Mouse (Mus musculus) CH12.LX (cell line): ENCODE results near the gene Cox18. TPM values are rescaled to one million over a fixed set of nuclear protein-coding genes. Genes with fewer than 3 reads are reported as not detected.

Experiments
- DNase-seq: peaks from one replicate; pipeline ENCODE4 v3.0.0-alpha.2; 2013; ENCODE audit errors: extremely low read depth
- H3K27ac ChIP-seq: 2 replicates; pipeline ENCODE4 v1.5.1; 2012; ENCODE audit warnings: low read depth, mild to moderate bottlenecking, control low read depth, moderate library complexity; ENCODE audit not compliant: insufficient read depth
- H3K27me3 ChIP-seq: replicated peaks from 2 replicates; pipeline ENCODE3; 2012; ENCODE audit warnings: inconsistent platforms
- H3K36me3 ChIP-seq, 2 experiments: replicated peaks in 1 of 2; 2 replicates each; pipeline versions ENCODE3 to v1.6.1; 2012; ENCODE audit warnings: inconsistent platforms in 1 of 2, low read length in 1 of 2, mild to moderate bottlenecking in 1 of 2, mixed read lengths in 1 of 2, moderate library complexity in 1 of 2; ENCODE audit not compliant: control insufficient read depth in 1 of 2, insufficient read depth in 1 of 2
- H3K4me1 ChIP-seq, 2 experiments: 2 replicates each; pipeline ENCODE4 v1.6.1; 2012; ENCODE audit warnings: inconsistent platforms in 1 of 2, moderate library complexity in 1 of 2; ENCODE audit not compliant: insufficient read depth in 2 of 2, control insufficient read depth in 1 of 2
- H3K4me2 ChIP-seq: 2 replicates; pipeline ENCODE4 v1.6.1; 2012; ENCODE audit warnings: low read depth, mild to moderate bottlenecking, control low read depth; ENCODE audit not compliant: poor library complexity, insufficient read depth, severe bottlenecking
- H3K4me3 ChIP-seq, 3 experiments: fragments of 150-350 bp in 1 of 3; sonication (generic) in 1 of 3; replicated peaks in 1 of 3; 2 replicates each; pipeline versions ENCODE3 to v1.5.1; 2011 to 2012; ENCODE audit warnings: low read depth in 2 of 3, low read length in 2 of 3, mild to moderate bottlenecking in 2 of 3, moderate library complexity in 2 of 3, control low read depth in 1 of 3, improper control_type of control experiment in 1 of 3, inconsistent platforms in 1 of 3, mixed read lengths in 1 of 3; ENCODE audit not compliant: poor library complexity in 1 of 3
- H3K79me2 ChIP-seq: replicated peaks from 2 replicates; pipeline ENCODE4 v1.6.1; 2012; ENCODE audit warnings: mild to moderate bottlenecking, moderate library complexity; ENCODE audit not compliant: control insufficient read depth, poor library complexity, insufficient read depth, severe bottlenecking; ENCODE audit errors: extremely low read depth
- H3K9ac ChIP-seq: 2 replicates; pipeline ENCODE4 v1.6.1; 2012; ENCODE audit warnings: low read depth, mild to moderate bottlenecking, control low read depth, moderate library complexity; ENCODE audit not compliant: insufficient read depth
- H3K9me3 ChIP-seq: replicated peaks from 2 replicates; pipeline ENCODE3; 2012; ENCODE audit warnings: low read length, inconsistent platforms, mixed read lengths
- BHLHE40 ChIP-seq: IDR thresholded peaks from 2 replicates; pipeline ENCODE4 v1.6.1; 2011; ENCODE audit warnings: mild to moderate bottlenecking, low read depth, low read length, improper control_type of control experiment
- CHD2 ChIP-seq: IDR thresholded peaks from 2 replicates; pipeline ENCODE4 v1.6.1; 2011; ENCODE audit warnings: low read length, improper control_type of control experiment
- E2F4 ChIP-seq: IDR thresholded peaks from 2 replicates; pipeline ENCODE4 v1.6.1; 2011; ENCODE audit warnings: low read depth, low read length, improper control_type of control experiment; ENCODE audit not compliant: insufficient replicate concordance
- ELF1 ChIP-seq: IDR thresholded peaks from 2 replicates; pipeline ENCODE4 v1.6.1; 2014; ENCODE audit warnings: low read depth, mild to moderate bottlenecking, inconsistent platforms, low read length, improper control_type of control experiment
- ETS1 ChIP-seq: conservative IDR thresholded peaks from 2 replicates; pipeline ENCODE4 v1.6.1; 2012; ENCODE audit warnings: low read depth, mild to moderate bottlenecking, inconsistent platforms, low read length, improper control_type of control experiment, moderate library complexity
- GABPA ChIP-seq: IDR thresholded peaks from 2 replicates; pipeline ENCODE4 v1.6.1; 2012; ENCODE audit warnings: low read depth, low read length, improper control_type of control experiment, inconsistent platforms; ENCODE audit not compliant: insufficient replicate concordance
- JUND ChIP-seq: conservative IDR thresholded peaks from 2 replicates; pipeline ENCODE4 v1.6.1; 2011; ENCODE audit warnings: low read depth, low read length, improper control_type of control experiment
- KAT2A ChIP-seq: IDR thresholded peaks from 2 replicates; pipeline ENCODE4 v1.6.1; 2012; ENCODE audit warnings: low read length, improper control_type of control experiment, inconsistent platforms; ENCODE audit not compliant: insufficient replicate concordance
- MAFK ChIP-seq: IDR thresholded peaks from 2 replicates; pipeline ENCODE4 v1.6.1; 2011; ENCODE audit warnings: low read length, improper control_type of control experiment; ENCODE audit not compliant: insufficient replicate concordance
- MAZ ChIP-seq: IDR thresholded peaks from 2 replicates; pipeline ENCODE4 v1.6.1; 2012; ENCODE audit warnings: low read depth, mild to moderate bottlenecking, inconsistent platforms, low read length, improper control_type of control experiment, moderate library complexity
- MEF2A ChIP-seq: IDR thresholded peaks from 2 replicates; pipeline ENCODE4 v1.6.1; 2014; ENCODE audit warnings: low read depth, mild to moderate bottlenecking, inconsistent platforms, low read length, improper control_type of control experiment, borderline replicate concordance
- MXI1 ChIP-seq: IDR thresholded peaks from 2 replicates; pipeline ENCODE4 v1.6.1; 2011; ENCODE audit warnings: mild to moderate bottlenecking, low read depth, low read length, improper control_type of control experiment
- MYC ChIP-seq: IDR thresholded peaks from 2 replicates; pipeline ENCODE4 v1.6.1; 2011; ENCODE audit warnings: low read depth, mild to moderate bottlenecking, improper control_type of control experiment, low read length
- POLR2AphosphoS2 ChIP-seq: IDR thresholded peaks from 2 replicates; pipeline ENCODE4 v1.6.1; 2011; ENCODE audit warnings: low read depth, low read length, improper control_type of control experiment
- RCOR1 ChIP-seq: conservative IDR thresholded peaks from 2 replicates; pipeline ENCODE4 v1.6.1; 2012; ENCODE audit warnings: low read depth, mild to moderate bottlenecking, inconsistent platforms, low read length, improper control_type of control experiment
- SIN3A ChIP-seq: IDR thresholded peaks from 2 replicates; pipeline ENCODE4 v1.6.1; 2012; ENCODE audit warnings: low read length, improper control_type of control experiment, inconsistent platforms
- SMC3 ChIP-seq: IDR thresholded peaks from 2 replicates; pipeline ENCODE4 v1.6.1; 2011; ENCODE audit warnings: low read depth, low read length, improper control_type of control experiment
- USF1 ChIP-seq: IDR thresholded peaks from 2 replicates; pipeline ENCODE4 v1.6.1; 2014; ENCODE audit warnings: low read depth, mild to moderate bottlenecking, inconsistent platforms, low read length, improper control_type of control experiment
- USF2 ChIP-seq: conservative IDR thresholded peaks from 2 replicates; pipeline ENCODE4 v1.6.1; 2011; ENCODE audit warnings: low read depth, low read length, improper control_type of control experiment
- ZMIZ1 ChIP-seq: IDR thresholded peaks from 2 replicates; pipeline ENCODE4 v1.6.1; 2012; ENCODE audit warnings: low read depth, mild to moderate bottlenecking, inconsistent platforms, low read length, improper control_type of control experiment
- ZNF384 ChIP-seq: IDR thresholded peaks from 2 replicates; pipeline ENCODE4 v1.6.1; 2012; ENCODE audit warnings: low read depth, low read length, improper control_type of control experiment, inconsistent platforms
- dilution Hi-C: fragments of 300-500 bp; cut with MboI; formaldehyde crosslinking; loops from 2 replicates; pipeline ENCODE4 v1.14.3; 2020; ENCODE audit warnings: low sequenced_read_pairs; ENCODE audit not compliant: extremely low pct_unique_long_range_greater_than_20kb, extremely low pct_ligation_motif_present
- in situ Hi-C: fragments of 300-500 bp; cut with MboI; formaldehyde crosslinking; loops from 3 replicates; pipeline ENCODE4 v1.14.3; 2019; ENCODE audit warnings: low sequenced_read_pairs, low pct_ligation_motif_present, low pct_unique_long_range_greater_than_20kb, mixed read lengths
- polyA plus RNA-seq: library from polyadenylated mRNA; unstranded; fragments of >175 nt; gene quantifications from 2 replicates; pipeline ENCODE4 v1.2.1, GENCODE M21; 2012; ENCODE audit warnings: low read depth; ENCODE audit not compliant: insufficient read length
- total RNA-seq, 2 experiments: library from RNA; depleted of rRNA; stranded (reverse); fragments of 300-350 nt in 1 of 2; fragments of >200 nt in 1 of 2; gene quantifications; 2 replicates each; pipeline ENCODE4 v1.2.3; 2012 to 2014

Cox18 gene
- total and polyA plus RNA-seq, 3 experiments: 23.7 to 42.0 (median 40.8) TPM

DNA sequence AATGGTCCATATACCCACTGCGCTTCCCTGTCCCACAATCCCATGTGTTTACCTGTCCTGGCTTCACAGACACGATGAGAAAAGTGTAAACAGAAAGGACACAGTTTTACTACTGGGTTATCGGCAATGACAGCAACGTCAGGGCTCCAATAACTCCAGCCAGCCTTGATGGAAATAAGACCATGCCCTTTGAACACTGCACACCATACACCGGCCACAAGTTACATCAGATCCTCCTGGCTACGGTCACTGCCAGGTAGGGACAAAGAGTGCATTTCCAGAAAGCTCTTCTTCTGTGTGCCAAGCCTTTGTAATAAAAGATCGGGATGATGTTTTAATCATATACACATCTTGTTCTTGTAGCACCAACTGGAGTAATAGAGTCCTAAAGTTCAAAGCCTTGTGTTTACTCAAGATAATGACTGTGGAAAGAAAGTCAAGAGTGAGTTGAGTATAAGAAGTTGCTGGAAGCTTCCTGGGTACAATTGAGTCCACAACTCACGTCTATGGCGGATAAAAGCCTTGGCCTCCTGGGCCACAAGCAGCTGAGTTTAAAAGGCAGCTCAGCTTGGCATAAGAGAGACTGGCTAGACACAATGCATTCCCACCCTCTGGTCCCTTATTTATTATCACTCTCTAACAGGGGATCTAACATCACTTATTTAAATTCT lies 21.2 kb downstream of the Cox18 start:
- H3K4me3 ChIP-seq: no peak overlapping the region
- H3K36me3 ChIP-seq: no peaks in the 10 kb centered on the region
- H3K27ac ChIP-seq: no peak overlapping the region
- dilution Hi-C loops: no loop called here
- H3K9me3 ChIP-seq: no peaks in the 10 kb centered on the region
- H3K4me1 ChIP-seq: 0 out of 4 replicates have a peak, but pooled peaks cover 0 to 5% of the 10 kb centered on the region in 2 experiments
- no peak for TF ChIP-seq MXI1
- no peak for TF ChIP-seq SIN3A
- TF ChIP-seq RCOR1: no peak
- TF ChIP-seq E2F4: no peak
- TF ChIP-seq JUND: no peak
- TF ChIP-seq KAT2A: no peak
- H3K79me2 ChIP-seq: no peaks in the 10 kb centered on the region
- H3K9ac ChIP-seq: no peak overlapping the region
- in situ Hi-C loops: loop anchor here (25.0 kb wide), 2 partner anchors 285 to 410 kb away; partner anchors contain the start of gene Afp
- no peak overlapping the region for H3K4me2 ChIP-seq
- H3K27me3 ChIP-seq: no peaks in the 10 kb centered on the region
- DNase-seq: no peak

- Histone ChIP-seq H3K27ac (no peak overlapping the region), H3K9me3 (no peaks in the 10 kb centered on the region), H3K9ac (no peak overlapping the region), H3K4me2 (no peak overlapping the region), H3K27me3 (no peaks in the 10 kb centered on the region), H3K4me3 (no peak overlapping the region), H3K4me1 (0 out of 4 replicates have a peak, but pooled peaks cover 0 to 5% of the 10 kb centered on the region in 2 experiments), H3K36me3 (no peaks in the 10 kb centered on the region), H3K79me2 (no peaks in the 10 kb centered on the region)
- dilution Hi-C loops (no loop called here), in situ Hi-C loops (loop anchor here (25.0 kb wide), 3 partner anchors 213 to 412 kb away; partner anchors contain the start of gene Afp)
- no peak for TF ChIP-seq RCOR1
- TF ChIP-seq ZMIZ1: no peak
- no peak for TF ChIP-seq CHD2
- TF ChIP-seq USF1: no peak
- no peak for TF ChIP-seq MEF2A
- no peak for TF ChIP-seq USF2
- TF ChIP-seq GABPA: no peak
- TF ChIP-seq JUND: no peak
- no peak for TF ChIP-seq ELF1
- TF ChIP-seq ZNF384: no peak
- TF ChIP-seq MAFK: no peak
- TF ChIP-seq MAZ: no peak
- no peak for TF ChIP-seq MYC
- TF ChIP-seq SMC3: no peak
- TF ChIP-seq ETS1: no peak
- no peak for TF ChIP-seq SIN3A
- no peak for TF ChIP-seq POLR2AphosphoS2
- TF ChIP-seq BHLHE40: no peak
- DNase-seq: no peak
Measured at GRCm38 (mm10) chr5:90199922-90200632, 23.7 kb downstream of the Cox18 start.
